Mouse (Mus musculus): ENCODE measurements around the gene Rnase10. TPM values are rescaled to one million over a fixed set of nuclear protein-coding genes. Genes with fewer than 3 reads are reported as not detected.
"Not testable (repeated sequence)": the region's sequence is repeated elsewhere in the genome, so short reads cannot be mapped to it uniquely, and the experiment has no call there.

Gene Rnase10
- polyA plus RNA-seq, 1 experiment from 2014 or later, result 0.16 TPM

DNA sequence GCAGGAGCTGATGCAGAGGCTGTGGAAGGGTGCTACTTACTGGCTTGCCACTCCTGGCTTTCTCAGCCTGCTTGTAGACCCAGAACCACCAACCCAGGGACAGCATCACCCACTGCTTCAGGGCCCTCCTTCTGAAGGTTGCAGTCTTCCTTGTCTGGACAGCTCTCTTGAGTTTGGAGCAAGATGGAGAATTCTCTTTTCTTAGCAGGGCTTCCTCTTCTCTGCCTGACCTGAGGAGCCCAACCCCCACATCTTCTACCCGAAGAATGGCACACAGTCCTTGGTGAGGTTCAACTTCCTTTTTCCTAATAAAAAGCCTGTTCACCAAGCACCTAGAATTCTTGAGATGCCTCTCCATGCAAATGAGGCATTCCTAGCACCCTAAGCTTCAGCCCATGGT is 36.7 kb upstream of the Rnase10 start:
- Histone ChIP-seq H3K9me3 (ENCODE audit: control insufficient read depth) (no peaks in the 10 kb centered on the region), H3K4me1 (replicated peaks; ENCODE audit: control insufficient read depth, insufficient read depth, low read length) (no peaks in the 10 kb centered on the region), H3K9ac (ENCODE audit: low read depth, low read length) (no peak overlapping the region; the same call in 1 of the 2 replicates), H3K4me2 (replicated peaks; ENCODE audit: low read depth) (no peak overlapping the region), H3K36me3 (ENCODE audit: control insufficient read depth, insufficient read depth) (no peaks in the 10 kb centered on the region), H3K27ac (ENCODE audit: low read depth, low read length) (no peak overlapping the region), H3K27me3 (replicated peaks; ENCODE audit: control insufficient read depth, insufficient read depth, low read length) (no peaks in the 10 kb centered on the region), H3K4me3 (ENCODE audit: low read depth, low read length) (no peak overlapping the region)
- 52% methylated on average over 1 of the region's 1 CpGs for WGBS
- no peak for TF ChIP-seq CTCF (IDR thresholded peaks at IDR 0.05; ENCODE audit: low read depth)
- ATAC-seq, result no peak

DNA sequence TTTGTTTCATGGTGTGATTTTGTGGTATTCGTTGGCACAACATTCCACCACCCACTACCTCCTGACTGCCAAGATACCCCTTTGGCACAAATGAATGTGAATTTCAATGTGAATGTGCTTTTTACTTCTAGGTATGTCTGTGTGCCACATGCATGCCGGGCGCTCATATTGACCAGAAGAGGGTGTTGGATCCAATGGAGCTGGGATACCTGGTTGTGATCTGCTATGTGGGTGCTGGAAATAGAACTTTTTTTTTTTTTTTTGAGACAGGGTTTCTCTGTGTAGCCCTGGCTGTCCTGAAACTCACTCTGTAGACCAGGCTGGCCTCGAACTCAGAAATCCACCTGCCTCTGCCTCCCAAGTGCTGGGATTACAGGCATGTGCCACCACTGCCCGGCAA is 34.5 kb upstream of the Rnase10 start:
- WGBS, result 94% methylated on average over 5 of the region's 5 CpGs
- H3K4me3 ChIP-seq (ENCODE audit: low read depth, low read length); H3K27ac ChIP-seq (ENCODE audit: low read depth, low read length); H3K27me3 ChIP-seq (replicated peaks; ENCODE audit: control insufficient read depth, insufficient read depth, low read length); H3K9ac ChIP-seq (ENCODE audit: low read depth, low read length); H3K4me1 ChIP-seq (replicated peaks; ENCODE audit: control insufficient read depth, insufficient read depth, low read length); H3K4me2 ChIP-seq (replicated peaks; ENCODE audit: low read depth); ATAC-seq; H3K36me3 ChIP-seq (ENCODE audit: control insufficient read depth, insufficient read depth); H3K9me3 ChIP-seq (ENCODE audit: control insufficient read depth): not testable (repeated sequence)

DNA sequence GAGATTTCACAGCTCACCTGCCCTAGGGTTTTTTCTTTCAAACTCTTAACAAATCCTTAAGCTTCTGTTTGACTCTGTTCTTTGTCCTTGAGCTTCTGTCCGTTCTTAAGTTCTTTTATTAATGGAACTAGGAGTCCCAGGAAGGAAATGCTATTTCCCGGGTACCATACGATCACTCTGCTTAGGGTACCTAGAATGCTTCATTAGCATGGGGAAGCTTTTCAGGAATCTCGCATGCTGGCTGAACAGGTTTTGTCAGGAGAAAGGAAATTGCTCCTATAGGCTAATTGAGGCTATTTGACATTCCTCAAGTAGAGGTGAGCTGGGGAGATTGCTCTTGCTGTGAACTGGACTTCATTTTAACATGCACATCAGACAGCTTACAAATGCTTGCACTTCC is 33.9 kb upstream of the Rnase10 start:
- Histone ChIP-seq H3K9ac (ENCODE audit: low read depth, low read length) (no peak overlapping the region), H3K4me2 (replicated peaks; ENCODE audit: low read depth) (no peak overlapping the region), H3K4me3 (ENCODE audit: low read depth, low read length) (no peak overlapping the region), H3K27ac (ENCODE audit: low read depth, low read length) (no peak overlapping the region), H3K27me3 (replicated peaks; ENCODE audit: control insufficient read depth, insufficient read depth, low read length) (no peaks in the 10 kb centered on the region), H3K4me1 (replicated peaks; ENCODE audit: control insufficient read depth, insufficient read depth, low read length) (no peaks in the 10 kb centered on the region), H3K36me3 (ENCODE audit: control insufficient read depth, insufficient read depth) (no peaks in the 10 kb centered on the region), H3K9me3 (ENCODE audit: control insufficient read depth) (no peaks in the 10 kb centered on the region)
- no peak for ATAC-seq
- TF ChIP-seq CTCF (IDR thresholded peaks at IDR 0.05; ENCODE audit: low read depth), result no peak
- 25% methylated on average over 4 of the region's 4 CpGs for WGBS

DNA sequence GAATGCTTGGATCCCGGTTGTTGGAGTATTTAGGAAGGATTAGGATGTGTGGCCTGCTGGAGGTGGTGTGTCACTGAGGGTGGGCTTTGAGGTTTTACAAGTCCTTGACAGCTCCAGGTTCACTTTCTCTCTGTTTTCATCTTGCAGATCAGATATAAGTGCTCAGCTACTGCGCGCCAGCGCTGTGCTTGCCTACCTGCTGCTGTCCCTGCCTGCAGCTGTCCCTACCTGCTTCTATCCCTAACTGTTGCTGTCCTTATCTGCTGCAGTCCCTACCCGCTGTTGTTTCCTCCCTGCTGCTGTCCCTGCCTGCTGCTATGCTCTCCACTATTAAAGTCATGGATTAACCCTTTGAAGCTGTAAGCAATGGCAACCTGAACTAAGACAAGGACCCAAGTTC is 32.5 kb upstream of the Rnase10 start:
- ATAC-seq, result no peak

DNA sequence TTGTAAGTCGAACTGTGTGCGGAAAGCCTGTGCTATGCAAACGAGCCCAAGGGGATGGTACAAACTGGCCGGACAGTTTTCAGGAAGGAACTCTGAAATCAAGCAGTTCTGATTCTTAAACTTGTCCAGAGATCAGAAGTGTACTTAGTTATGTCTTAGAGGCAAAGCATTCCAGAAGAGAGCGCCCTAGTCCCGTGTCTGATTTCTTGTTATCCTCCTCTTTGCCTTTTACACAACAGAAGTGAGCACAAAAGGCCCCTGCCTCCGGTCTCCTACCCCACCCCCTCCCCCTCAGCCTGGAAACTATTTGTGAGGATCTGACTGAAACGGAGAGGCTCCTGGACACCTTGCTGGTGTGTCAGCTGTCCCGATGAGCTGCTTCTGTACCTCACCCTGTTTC is 30.9 kb upstream of the Rnase10 start:
- TF ChIP-seq CTCF (IDR thresholded peaks at IDR 0.05; ENCODE audit: low read depth), result peak; percentile 61
- H3K9ac ChIP-seq (ENCODE audit: low read depth, low read length), result no peak overlapping the region
- no peaks in the 10 kb centered on the region for H3K9me3 ChIP-seq (ENCODE audit: control insufficient read depth)
- no peak overlapping the region for H3K27ac ChIP-seq (ENCODE audit: low read depth, low read length)
- H3K4me1 ChIP-seq (replicated peaks; ENCODE audit: control insufficient read depth, insufficient read depth, low read length), result no peaks in the 10 kb centered on the region
- no peaks in the 10 kb centered on the region for H3K36me3 ChIP-seq (ENCODE audit: control insufficient read depth, insufficient read depth)
- no peak overlapping the region for H3K4me3 ChIP-seq (ENCODE audit: low read depth, low read length)
- no peaks in the 10 kb centered on the region for H3K27me3 ChIP-seq (replicated peaks; ENCODE audit: control insufficient read depth, insufficient read depth, low read length)
- no peak for ATAC-seq
- H3K4me2 ChIP-seq (replicated peaks; ENCODE audit: low read depth), result no peak overlapping the region
- 29% methylated on average over 9 of the region's 9 CpGs for WGBS

More for the DNA sequence above, 32.5 kb upstream of the Rnase10 start:
- Histone ChIP-seq H3K4me3 (ENCODE audit: low read depth, low read length) (no peak overlapping the region), H3K27me3 (replicated peaks; ENCODE audit: control insufficient read depth, insufficient read depth, low read length) (no peaks in the 10 kb centered on the region), H3K9me3 (ENCODE audit: control insufficient read depth) (no peaks in the 10 kb centered on the region), H3K4me1 (replicated peaks; ENCODE audit: control insufficient read depth, insufficient read depth, low read length) (no peaks in the 10 kb centered on the region), H3K9ac (ENCODE audit: low read depth, low read length) (no peak overlapping the region), H3K27ac (ENCODE audit: low read depth, low read length) (no peak overlapping the region), H3K4me2 (replicated peaks; ENCODE audit: low read depth) (no peak overlapping the region), H3K36me3 (ENCODE audit: control insufficient read depth, insufficient read depth) (no peaks in the 10 kb centered on the region)
- TF ChIP-seq CTCF (IDR thresholded peaks at IDR 0.05; ENCODE audit: low read depth), result no peak
- 63% methylated on average over 5 of the region's 5 CpGs for WGBS

DNA sequence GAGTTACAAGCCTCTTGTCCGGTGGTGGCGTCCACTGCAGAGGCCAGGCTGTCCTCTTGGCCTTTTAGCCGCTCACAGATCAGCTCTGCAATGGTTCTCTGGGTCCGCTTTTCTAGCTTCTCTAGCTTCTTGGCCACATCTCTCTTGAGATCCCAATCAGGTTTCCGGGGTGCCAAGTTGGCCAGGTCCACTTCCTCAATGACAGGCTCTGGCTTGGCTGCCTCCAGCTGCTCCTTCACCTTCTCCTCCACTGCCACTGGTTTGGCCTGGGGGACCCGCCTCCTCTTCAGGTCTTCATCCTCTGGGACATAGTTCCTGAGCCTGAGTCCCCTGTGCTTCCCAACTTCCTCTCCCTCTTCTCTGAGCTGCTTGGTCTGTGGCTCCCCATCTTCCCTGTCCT is 29.1 kb upstream of the Rnase10 start:
- not testable (repeated sequence) for H3K4me2 ChIP-seq (replicated peaks; ENCODE audit: low read depth); H3K27ac ChIP-seq (ENCODE audit: low read depth, low read length); H3K9me3 ChIP-seq (ENCODE audit: control insufficient read depth); ATAC-seq; H3K36me3 ChIP-seq (ENCODE audit: control insufficient read depth, insufficient read depth); H3K9ac ChIP-seq (ENCODE audit: low read depth, low read length); H3K4me3 ChIP-seq (ENCODE audit: low read depth, low read length); H3K27me3 ChIP-seq (replicated peaks; ENCODE audit: control insufficient read depth, insufficient read depth, low read length); H3K4me1 ChIP-seq (replicated peaks; ENCODE audit: control insufficient read depth, insufficient read depth, low read length)
- WGBS, result 88% methylated on average over 6 of the region's 6 CpGs

DNA sequence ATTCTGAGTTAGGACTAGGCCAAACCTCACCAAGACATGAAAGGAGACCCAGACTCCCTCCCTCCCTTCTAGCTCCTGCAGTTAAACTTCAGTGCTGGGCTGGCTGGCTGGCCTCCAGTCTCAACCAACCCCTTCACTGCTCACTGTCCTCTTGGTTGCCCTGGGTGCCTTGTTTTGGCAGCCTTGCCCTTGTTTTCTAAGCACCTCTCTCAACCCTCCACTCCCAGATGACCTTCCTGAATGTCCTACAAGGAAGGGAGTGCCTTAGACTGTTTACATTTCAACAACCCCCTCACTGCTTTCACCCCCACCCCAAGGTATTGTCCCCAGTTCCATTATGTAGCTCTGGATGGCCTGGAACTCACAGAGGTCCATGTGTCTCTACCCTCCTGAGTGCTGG is 27.9 kb upstream of the Rnase10 start:
- Histone ChIP-seq H3K4me1 (replicated peaks; ENCODE audit: control insufficient read depth, insufficient read depth, low read length) (no peaks in the 10 kb centered on the region), H3K4me3 (ENCODE audit: low read depth, low read length) (no peak overlapping the region), H3K27ac (ENCODE audit: low read depth, low read length) (no peak overlapping the region), H3K9ac (ENCODE audit: low read depth, low read length) (no peak overlapping the region), H3K27me3 (replicated peaks; ENCODE audit: control insufficient read depth, insufficient read depth, low read length) (no peaks in the 10 kb centered on the region), H3K36me3 (ENCODE audit: control insufficient read depth, insufficient read depth) (no peaks in the 10 kb centered on the region), H3K9me3 (ENCODE audit: control insufficient read depth) (no peaks in the 10 kb centered on the region), H3K4me2 (replicated peaks; ENCODE audit: low read depth) (no peak overlapping the region)
- TF ChIP-seq CTCF (IDR thresholded peaks at IDR 0.05; ENCODE audit: low read depth), result no peak
- no peak for ATAC-seq
